Mouse (Mus musculus) embryonic facial prominence, embryonic 10.5 days (tissue): ENCODE data around the gene Col20a1. TPM values are rescaled to one million over a fixed set of nuclear protein-coding genes. Genes with fewer than 3 reads are reported as not detected.

Experiments used
- DNase-seq: peaks from one replicate; pipeline ENCODE4 v3.0.0-alpha.2; 2017; ENCODE audit warnings: low spot score
- H3K27ac ChIP-seq: fragments of 300-500 bp; sonication (generic); replicated peaks from 2 replicates; pipeline ENCODE4 v1.5.1; 2016; ENCODE audit warnings: mild to moderate bottlenecking
- H3K27me3 ChIP-seq: fragments of 300-500 bp; sonication (generic); replicated peaks from 2 replicates; pipeline ENCODE4 v1.6.1; 2016; ENCODE audit warnings: low read depth, mild to moderate bottlenecking; ENCODE audit not compliant: poor library complexity, severe bottlenecking
- H3K36me3 ChIP-seq: fragments of 300-500 bp; sonication (generic); replicated peaks from 2 replicates; pipeline ENCODE4 v1.6.1; 2016; ENCODE audit warnings: mild to moderate bottlenecking, moderate library complexity
- H3K4me1 ChIP-seq: fragments of 300-500 bp; sonication (generic); 2 replicates; pipeline ENCODE4 v1.6.1; 2016
- H3K4me3 ChIP-seq: fragments of 300-500 bp; sonication (generic); 2 replicates; pipeline ENCODE4 v1.5.1; 2016; ENCODE audit warnings: mild to moderate bottlenecking, moderate library complexity
- H3K9me3 ChIP-seq: fragments of 300-500 bp; sonication (generic); 2 replicates; pipeline ENCODE4 v1.6.1; 2016; ENCODE audit warnings: mild to moderate bottlenecking
- WGBS: fragments of 180-500 bp; shearing (Covaris S2); methylation state at CpG from one replicate; pipeline ENCODE4 v1.1.7; 2016; 5-methylcytosine and 5-hydroxymethylcytosine counted together
- polyA plus RNA-seq: library from polyadenylated mRNA; unstranded; fragments of >200 nt; fragmentation: Nextera tagmentation; extraction: Ambion mirVana; gene quantifications from 2 replicates; pipeline ENCODE4 v1.2.1, GENCODE M21; 2016

The Col20a1 gene
- polyA plus RNA-seq, 1 experiment from 2014 or later, result 0.62 TPM

GRCm38 (mm10) chr2:180967010-180967763, 19.1 kb upstream of the Col20a1 start, which contains the start of gene Arfgap1:
Gene Arfgap1 (plus strand): TSS chr2:180967225.
- Histone ChIP-seq H3K4me3 (peak within 1 kb of the TSS; percentile 96), H3K27me3 (no peaks in the 10 kb centered on the region), H3K4me1 (peaks cover 29% of the 10 kb centered on the region), H3K9me3 (no peaks in the 10 kb centered on the region), H3K36me3 (peaks cover 33% of the 10 kb centered on the region), H3K27ac (peak within 1 kb of the TSS; percentile 88)
- peak; percentile 91 for DNase-seq
- under 1% methylated on average over 57 of the region's 57 CpGs for WGBS

- Histone ChIP-seq H3K36me3 (peaks cover 88% of the 10 kb centered on the region), H3K27ac (no peak overlapping the region), H3K4me3 (no peak overlapping the region), H3K27me3 (no peaks in the 10 kb centered on the region), H3K4me1 (no peaks in the 10 kb centered on the region), H3K9me3 (no peaks in the 10 kb centered on the region)
- WGBS, result 82% methylated on average over 6 of the region's 6 CpGs
- DNase-seq, result no peak
Measured at GRCm38 (mm10) chr2:180981133-180981532, 5.2 kb upstream of the Col20a1 start.

GRCm38 (mm10) chr2:180985635-180986034, 700 bp upstream of the Col20a1 start:
- H3K27me3 ChIP-seq, result no peaks in the 10 kb centered on the region
- H3K4me1 ChIP-seq, result peaks cover 18% of the 10 kb centered on the region
- no peak overlapping the region for H3K27ac ChIP-seq
- WGBS, result 87% methylated on average over 2 of the region's 2 CpGs
- H3K4me3 ChIP-seq, result no peak overlapping the region
- H3K36me3 ChIP-seq, result peaks cover 43% of the 10 kb centered on the region
- no peaks in the 10 kb centered on the region for H3K9me3 ChIP-seq
- DNase-seq, result no peak

- Histone ChIP-seq H3K4me3 (no peak overlapping the region), H3K27ac (peak overlapping the region; percentile 65), H3K4me1 (peaks cover 18% of the 10 kb centered on the region), H3K36me3 (peaks cover 29% of the 10 kb centered on the region), H3K9me3 (no peaks in the 10 kb centered on the region), H3K27me3 (no peaks in the 10 kb centered on the region)
- WGBS, result 65% methylated on average over 1 of the region's 1 CpGs
- no peak for DNase-seq
Measured at GRCm38 (mm10) chr2:180987001-180987400, 666 bp downstream of the Col20a1 start.

- Histone ChIP-seq H3K9me3 (no peaks in the 10 kb centered on the region), H3K27ac (peak overlapping the region; percentile 65), H3K4me1 (peaks cover 18% of the 10 kb centered on the region), H3K4me3 (no peak overlapping the region), H3K36me3 (peaks cover 24% of the 10 kb centered on the region), H3K27me3 (no peaks in the 10 kb centered on the region)
- peak; percentile 32 for DNase-seq
- WGBS, result 27% methylated on average over 5 of the region's 5 CpGs
Measured at GRCm38 (mm10) chr2:180987432-180988030, 1.2 kb downstream of the Col20a1 start.

- WGBS, result 69% methylated on average over 3 of the region's 3 CpGs
- no peak for DNase-seq
- no peak overlapping the region for H3K27ac ChIP-seq
Measured at GRCm38 (mm10) chr2:180988347-180988913, 2.1 kb downstream of the Col20a1 start.

GRCm38 (mm10) chr2:180988948-180989347, 2.6 kb downstream of the Col20a1 start:
- DNase-seq, result no peak
- Histone ChIP-seq H3K36me3 (peaks cover 9% of the 10 kb centered on the region; the same call in 1 of the 2 replicates), H3K27ac (no peak overlapping the region), H3K4me3 (no peak overlapping the region), H3K27me3 (no peaks in the 10 kb centered on the region), H3K9me3 (no peaks in the 10 kb centered on the region), H3K4me1 (peaks cover 18% of the 10 kb centered on the region)
- 73% methylated on average over 1 of the region's 1 CpGs for WGBS

More at GRCm38 (mm10) chr2:180988347-180988913, 2.1 kb downstream of the Col20a1 start:
- H3K4me3 ChIP-seq, result no peak overlapping the region
- peaks cover 15% of the 10 kb centered on the region for H3K36me3 ChIP-seq
- H3K9me3 ChIP-seq, result no peaks in the 10 kb centered on the region
- H3K27me3 ChIP-seq, result no peaks in the 10 kb centered on the region
- H3K4me1 ChIP-seq, result peaks cover 18% of the 10 kb centered on the region

- Histone ChIP-seq H3K36me3 (no peaks in the 10 kb centered on the region), H3K27ac (no peak overlapping the region), H3K27me3 (no peaks in the 10 kb centered on the region), H3K9me3 (no peaks in the 10 kb centered on the region), H3K4me1 (peaks cover 18% of the 10 kb centered on the region), H3K4me3 (no peak overlapping the region)
- DNase-seq, result no peak
- WGBS, result 77% methylated on average over 4 of the region's 4 CpGs
Measured at GRCm38 (mm10) chr2:180990347-180990746, 4.0 kb downstream of the Col20a1 start.

- no peak for DNase-seq
- Histone ChIP-seq H3K9me3 (no peaks in the 10 kb centered on the region), H3K36me3 (no peaks in the 10 kb centered on the region), H3K4me1 (no peaks in the 10 kb centered on the region), H3K4me3 (no peak overlapping the region), H3K27ac (no peak overlapping the region), H3K27me3 (no peaks in the 10 kb centered on the region)
- whole genome bisulfite sequencing, result 75% methylated on average over 2 of the region's 2 CpGs
Measured at GRCm38 (mm10) chr2:180994360-180994759, 8.0 kb downstream of the Col20a1 start.

GRCm38 (mm10) chr2:180995457-180995856, 9.1 kb downstream of the Col20a1 start:
- Histone ChIP-seq H3K36me3 (no peaks in the 10 kb centered on the region), H3K4me1 (no peaks in the 10 kb centered on the region), H3K27ac (no peak overlapping the region), H3K9me3 (no peaks in the 10 kb centered on the region), H3K27me3 (no peaks in the 10 kb centered on the region), H3K4me3 (no peak overlapping the region)
- no peak for DNase-seq
- WGBS, result 85% methylated on average over 4 of the region's 4 CpGs

GRCm38 (mm10) chr2:180996436-180996835, 10.1 kb downstream of the Col20a1 start:
- Histone ChIP-seq H3K4me3 (no peak overlapping the region), H3K27ac (no peak overlapping the region), H3K36me3 (no peaks in the 10 kb centered on the region), H3K4me1 (no peaks in the 10 kb centered on the region), H3K9me3 (no peaks in the 10 kb centered on the region), H3K27me3 (no peaks in the 10 kb centered on the region)
- DNase-seq, result peak; percentile 59
- 19% methylated on average over 5 of the region's 5 CpGs for WGBS

- DNase-seq, result no peak
- Histone ChIP-seq H3K27me3 (no peaks in the 10 kb centered on the region), H3K4me3 (no peak overlapping the region), H3K27ac (no peak overlapping the region), H3K36me3 (no peaks in the 10 kb centered on the region), H3K9me3 (no peaks in the 10 kb centered on the region), H3K4me1 (no peaks in the 10 kb centered on the region)
- WGBS, result 74% methylated on average over 3 of the region's 3 CpGs
Measured at GRCm38 (mm10) chr2:180996905-180997304, 10.6 kb downstream of the Col20a1 start.

GRCm38 (mm10) chr2:181007054-181007453, 20.7 kb downstream of the Col20a1 start:
- WGBS, result 51% methylated on average over 4 of the region's 4 CpGs
- H3K9me3 ChIP-seq, result no peaks in the 10 kb centered on the region
- no peak overlapping the region for H3K27ac ChIP-seq
- H3K36me3 ChIP-seq, result no peaks in the 10 kb centered on the region
- no peaks in the 10 kb centered on the region for H3K4me1 ChIP-seq
- H3K27me3 ChIP-seq, result no peaks in the 10 kb centered on the region
- no peak for DNase-seq
- no peak overlapping the region for H3K4me3 ChIP-seq
